Mouse (Mus musculus) bone marrow, adult 2 months (tissue): ENCODE data around the gene L3mbtl1.
"Not testable (repeated sequence)": the region's sequence is repeated elsewhere in the genome, so short reads cannot be mapped to it uniquely, and the experiment has no call there.

Experiments used
- CTCF ChIP-seq: fragments of 200-500 bp; IDR thresholded peaks from 2 replicates; pipeline ENCODE4 v1.5.1; 2011; ENCODE audit warnings: low read length, control low read depth; ENCODE audit not compliant: control insufficient read depth, insufficient read depth
- POLR2A ChIP-seq: fragments of 200-500 bp; IDR thresholded peaks from 2 replicates; pipeline ENCODE4 v1.6.1; 2011; ENCODE audit warnings: low read depth, mild to moderate bottlenecking, control low read depth, low read length, borderline replicate concordance; ENCODE audit not compliant: control insufficient read depth

DNA sequence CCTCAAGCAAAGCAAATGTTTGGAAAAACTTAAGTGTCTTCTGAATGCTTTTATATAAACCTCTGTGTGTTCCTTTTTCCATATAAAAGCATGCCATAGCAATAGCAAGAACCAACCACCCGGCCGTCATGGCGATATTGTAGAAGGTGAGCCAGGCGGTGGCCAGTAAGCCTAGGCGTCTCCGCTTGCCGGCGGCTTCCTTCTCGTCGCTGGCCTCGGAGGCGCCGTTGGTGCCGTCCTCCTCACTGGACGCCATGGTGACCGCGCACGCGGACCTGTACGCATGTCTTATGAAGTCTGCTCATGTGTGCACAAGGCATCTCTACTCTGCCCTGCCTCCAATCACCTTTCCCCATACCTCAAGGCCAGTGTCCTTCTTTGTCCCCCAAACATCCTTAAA, 44.0 kb upstream of the L3mbtl1 start:
- not testable (repeated sequence) for TF ChIP-seq CTCF, POLR2A
